Mouse (Mus musculus) lung, adult 2 months (tissue): ENCODE measurements at regions not wholly inside any gene's neighbourhood (a gene's known extent, or its start where the extent isn't known, plus 50 kb on each side); places are given as distances from the start of the nearest gene placed in this dataset.

Experiments
- CTCF ChIP-seq: fragments of 200-500 bp; IDR thresholded peaks from 2 replicates; pipeline ENCODE4 v1.5.1; 2011; ENCODE audit warnings: mild to moderate bottlenecking, low read length, control low read depth; ENCODE audit not compliant: insufficient read depth
- POLR2A ChIP-seq: fragments of 200-500 bp; IDR thresholded peaks from 2 replicates; pipeline ENCODE4 v1.6.1; 2011; ENCODE audit warnings: low read depth, mild to moderate bottlenecking, control low read depth, low read length, borderline replicate concordance; ENCODE audit errors: extremely low read depth

GRCm38 (mm10) chr1:183956391-183956790, 56.7 kb upstream of the Dusp10 start:
- TF ChIP-seq CTCF (no peak), POLR2A (no peak)
